ENCODE assay signal across 15 mouse cellular contexts in genomic region chr6:137058257-137058656, GRCm38 (mm10).
"Had no signal": no experiment of that assay in that cellular context is flagged by ENCODE, and none has a peak within 500 bp of the region (broad histone marks: within the 10 kb centered on the region; RNA-seq: fewer than 3 reads in every experiment).

No protein-coding gene starts in this region.

- DNase-seq: heart, postnatal 10 days; heart, postnatal 14 days; heart, postnatal 36 days; kidney, adult 11 months; kidney, adult 18-20 months; kidney, adult 2 months; kidney, adult 8-10 months; kidney, adult 9 months; kidney, postnatal 10 days; kidney, postnatal 14 days; kidney, postnatal 25 days; kidney, postnatal 36 days; kidney, postnatal 4 days; layer of hippocampus, adult 9-11 months; layer of hippocampus, postnatal 36 days had no signal
